Mouse (Mus musculus) lung, embryonic 16.5 days (tissue): ENCODE data around the gene Creb3. TPM values are rescaled to one million over a fixed set of nuclear protein-coding genes. Genes with fewer than 3 reads are reported as not detected.
A peak's percentile ranks its signal among the peaks of the same experiment; 100 is the strongest.

Experiments used
- ATAC-seq: fragments of 200-750 bp; cut with Nextera tagmentation; 2 replicates; pipeline ENCODE4 v1.8.0; 2017; ENCODE audit warnings: low read depth, mild to moderate bottlenecking, moderate library complexity
- H3K27ac ChIP-seq: fragments of 300-500 bp; sonication (generic); 2 replicates; pipeline ENCODE4 v1.5.1; 2014; ENCODE audit warnings: mild to moderate bottlenecking, control low read depth, low read length
- H3K27me3 ChIP-seq: fragments of 300-500 bp; sonication (generic); 2 replicates; pipeline ENCODE4 v1.6.1; 2014; ENCODE audit warnings: low read depth, low read length, mixed read lengths; ENCODE audit not compliant: control insufficient read depth, insufficient read depth
- H3K36me3 ChIP-seq: fragments of 300-500 bp; sonication (generic); 2 replicates; pipeline ENCODE4 v1.6.1; 2014; ENCODE audit warnings: low read length; ENCODE audit not compliant: control insufficient read depth, insufficient read depth
- H3K4me1 ChIP-seq: fragments of 300-500 bp; sonication (generic); replicated peaks from 2 replicates; pipeline ENCODE4 v1.6.1; 2014; ENCODE audit warnings: low read length, mixed read lengths; ENCODE audit not compliant: control insufficient read depth, insufficient read depth
- H3K4me2 ChIP-seq: fragments of 300-500 bp; sonication (generic); 2 replicates; pipeline ENCODE4 v1.6.1; 2014; ENCODE audit warnings: low read depth, low read length, control low read depth
- H3K4me3 ChIP-seq: fragments of 300-500 bp; sonication (generic); 2 replicates; pipeline ENCODE4 v1.5.1; 2014; ENCODE audit warnings: mild to moderate bottlenecking, low read length, control low read depth
- H3K9ac ChIP-seq: fragments of 300-500 bp; sonication (generic); 2 replicates; pipeline ENCODE4 v1.6.1; 2014; ENCODE audit warnings: low read length, control low read depth
- H3K9me3 ChIP-seq: fragments of 300-500 bp; sonication (generic); 2 replicates; pipeline ENCODE4 v1.6.1; 2016; ENCODE audit warnings: low read length; ENCODE audit not compliant: control insufficient read depth
- WGBS: fragments of 180-500 bp; shearing (Covaris S2); extraction: QIAGEN DNeasy Blood & Tissue Kit; methylation state at CpG from one replicate; pipeline ENCODE4 v1.1.7; 2014; 5-methylcytosine and 5-hydroxymethylcytosine counted together
- polyA plus RNA-seq: library from polyadenylated mRNA; unstranded; fragments of >200 nt; fragmentation: Nextera tagmentation; extraction: Ambion mirVana; gene quantifications from 2 replicates; pipeline ENCODE4 v1.2.1, GENCODE M21; 2015

Gene Creb3
- polyA plus RNA-seq, 1 experiment from 2014 or later = 69.5 TPM

GRCm38 (mm10) chr4:43604099-43604498 lies 42.0 kb downstream of the Creb3 start:
- ATAC-seq = no peak
- 36% methylated on average over 3 of the region's 3 CpGs for WGBS

GRCm38 (mm10) chr4:43604751-43605685 lies 42.9 kb downstream of the Creb3 start:
- Histone ChIP-seq H3K9me3 (no peaks in the 10 kb centered on the region), H3K36me3 (no peaks in the 10 kb centered on the region), H3K27ac (no peak overlapping the region), H3K4me1 (no peaks in the 10 kb centered on the region), H3K4me2 (no peak overlapping the region), H3K27me3 (no peaks in the 10 kb centered on the region; the same call in 1 of the 2 replicates), H3K9ac (peak overlapping the region; percentile 18; the same call in 1 of the 2 replicates), H3K4me3 (no peak overlapping the region)
- WGBS = 51% methylated on average over 9 of the region's 9 CpGs
- no peak for ATAC-seq

More at GRCm38 (mm10) chr4:43604099-43604498, 42.0 kb downstream of the Creb3 start:
- Histone ChIP-seq H3K27ac (no peak overlapping the region), H3K4me3 (no peak overlapping the region), H3K9ac (no peak overlapping the region), H3K27me3 (no peaks in the 10 kb centered on the region; the same call in 1 of the 2 replicates), H3K4me2 (no peak overlapping the region), H3K9me3 (no peaks in the 10 kb centered on the region), H3K4me1 (no peaks in the 10 kb centered on the region), H3K36me3 (no peaks in the 10 kb centered on the region)

- Histone ChIP-seq H3K27ac (no peak overlapping the region), H3K9ac (no peak overlapping the region), H3K27me3 (no peaks in the 10 kb centered on the region), H3K9me3 (no peaks in the 10 kb centered on the region), H3K4me3 (no peak overlapping the region), H3K4me1 (no peaks in the 10 kb centered on the region), H3K36me3 (no peaks in the 10 kb centered on the region), H3K4me2 (no peak overlapping the region)
- ATAC-seq = no peak
- 50% methylated on average over 10 of the region's 10 CpGs for WGBS
Measured at GRCm38 (mm10) chr4:43612534-43612933, 50.4 kb downstream of the Creb3 start.

GRCm38 (mm10) chr4:43613060-43613730 lies 51.1 kb downstream of the Creb3 start:
- no peaks in the 10 kb centered on the region for H3K4me1 ChIP-seq
- H3K4me2 ChIP-seq = no peak overlapping the region
- no peaks in the 10 kb centered on the region for H3K36me3 ChIP-seq
- H3K27ac ChIP-seq = no peak overlapping the region
- no peaks in the 10 kb centered on the region for H3K9me3 ChIP-seq
- H3K4me3 ChIP-seq = no peak overlapping the region
- peak; percentile 59; the same call in 1 of the 2 replicates for ATAC-seq
- no peaks in the 10 kb centered on the region for H3K27me3 ChIP-seq
- 38% methylated on average over 3 of the region's 3 CpGs for WGBS
- H3K9ac ChIP-seq = no peak overlapping the region

Other genes starting within 250 kb of the Creb3 start
- gene Rusc2, start 180.4 kb upstream of the Creb3 start, polyA plus RNA-seq = 12.9 and 15.1 TPM in 2 replicates
- 0.87 and 1.4 TPM in 2 replicates for gene Fam166b, start 133.2 kb upstream of the Creb3 start, polyA plus RNA-seq
- 2.2 and 3.4 TPM in 2 replicates for gene Tesk1, start 120.4 kb upstream of the Creb3 start, polyA plus RNA-seq
- 2.0 and 3.0 TPM in 2 replicates for gene Cd72, start 107.7 kb upstream of the Creb3 start, polyA plus RNA-seq
- 0.25 and 0.74 TPM in 2 replicates for gene Sit1, start 78.6 kb upstream of the Creb3 start, polyA plus RNA-seq
- gene Ccdc107, start 69.4 kb upstream of the Creb3 start, polyA plus RNA-seq = 73.7 and 73.8 TPM in 2 replicates
- gene Arhgef39, start 62.6 kb upstream of the Creb3 start, polyA plus RNA-seq = 47.7 and 56.1 TPM in 2 replicates
- gene Car9, start 55.4 kb upstream of the Creb3 start, polyA plus RNA-seq = 5.5 and 6.4 TPM in 2 replicates
- 203 and 218 TPM in 2 replicates for gene Tpm2, start 38.6 kb upstream of the Creb3 start, polyA plus RNA-seq
- 68.7 and 84.9 TPM in 2 replicates for gene Tln1, start 359 bp downstream of the Creb3 start, polyA plus RNA-seq
- gene Rgp1, start 16.4 kb downstream of the Creb3 start, polyA plus RNA-seq = 23.1 and 25.0 TPM in 2 replicates
- gene Gba2, start 16.5 kb downstream of the Creb3 start, polyA plus RNA-seq = 21.0 and 21.3 TPM in 2 replicates
- gene Msmp, start 22.2 kb downstream of the Creb3 start, polyA plus RNA-seq = 0.38 and 1.1 TPM in 2 replicates
- 11.1 and 11.6 TPM in 2 replicates for gene Npr2, start 69.6 kb downstream of the Creb3 start, polyA plus RNA-seq
- 9.0 and 9.6 TPM in 2 replicates for gene Spag8, start 91.3 kb downstream of the Creb3 start, polyA plus RNA-seq
- gene Hint2, start 94.1 kb downstream of the Creb3 start, polyA plus RNA-seq = 120 and 127 TPM in 2 replicates
- 4.8 and 5.4 TPM in 2 replicates for gene Tmem8b, start 106.6 kb downstream of the Creb3 start, polyA plus RNA-seq
- gene Fam221b, start 106.8 kb downstream of the Creb3 start, polyA plus RNA-seq = 2.2 and 2.8 TPM in 2 replicates
- gene Olfr70, start 138.5 kb downstream of the Creb3 start, polyA plus RNA-seq = not detected in 2 replicates
- 0.08 and 0.16 TPM in 2 replicates for gene Olfr71, start 147.9 kb downstream of the Creb3 start, polyA plus RNA-seq
- gene Hrct1, start 164.9 kb downstream of the Creb3 start, polyA plus RNA-seq = 2.0 and 2.9 TPM in 2 replicates
- gene Spaar, start 167.7 kb downstream of the Creb3 start, polyA plus RNA-seq = 1.2 and 2.1 TPM in 2 replicates
- gene Olfr159, start 208.7 kb downstream of the Creb3 start, polyA plus RNA-seq = not detected in 2 replicates